Mouse (Mus musculus): ENCODE data around the gene Noxo1. TPM values are rescaled to one million over a fixed set of nuclear protein-coding genes. Genes with fewer than 3 reads are reported as not detected.
A peak's percentile ranks its signal among the peaks of the same experiment; 100 is the strongest.
"Not testable (repeated sequence)": the region's sequence is repeated elsewhere in the genome, so short reads cannot be mapped to it uniquely, and the experiment has no call there.

Gene Noxo1
- polyA plus RNA-seq, 1 experiment from 2014 or later = 2.0 TPM

DNA sequence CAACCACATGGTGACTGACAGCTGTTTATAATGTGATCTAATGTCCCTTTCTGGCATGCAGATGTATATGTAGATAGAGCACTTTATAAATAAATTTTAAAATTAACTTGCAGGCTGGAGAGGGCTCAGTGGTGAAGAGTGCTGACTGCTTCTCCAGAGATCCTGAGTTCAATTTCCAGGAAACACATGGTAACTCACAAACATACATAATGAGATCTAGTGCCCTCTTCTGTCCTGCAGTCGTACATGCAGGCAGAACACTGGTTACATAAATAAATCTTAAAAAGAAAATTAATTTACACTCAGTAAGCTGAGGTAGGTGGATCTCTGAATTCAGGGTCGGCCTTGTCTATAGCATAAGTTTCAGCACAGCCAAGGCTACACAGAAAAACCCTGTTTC, 12.6 kb downstream of the Noxo1 start:
- Histone ChIP-seq H3K4me2 (ENCODE audit: low read length) (no peak overlapping the region), H3K9ac (replicated peaks; ENCODE audit: low read depth, low read length) (no peak overlapping the region), H3K27ac (ENCODE audit: low read length) (no peak overlapping the region), H3K27me3 (replicated peaks; ENCODE audit: control insufficient read depth, insufficient read depth, low read length) (no peaks in the 10 kb centered on the region), H3K36me3 (ENCODE audit: control insufficient read depth, insufficient read depth) (peaks cover 8% of the 10 kb centered on the region), H3K4me1 (replicated peaks; ENCODE audit: control insufficient read depth, insufficient read depth, low read length) (peaks cover 16% of the 10 kb centered on the region), H3K4me3 (replicated peaks; ENCODE audit: low read length) (no peak overlapping the region), H3K9me3 (ENCODE audit: control insufficient read depth, low read length) (no peaks in the 10 kb centered on the region)
- no peak for ATAC-seq
- WGBS = 26% methylated on average over 2 of the region's 2 CpGs

DNA sequence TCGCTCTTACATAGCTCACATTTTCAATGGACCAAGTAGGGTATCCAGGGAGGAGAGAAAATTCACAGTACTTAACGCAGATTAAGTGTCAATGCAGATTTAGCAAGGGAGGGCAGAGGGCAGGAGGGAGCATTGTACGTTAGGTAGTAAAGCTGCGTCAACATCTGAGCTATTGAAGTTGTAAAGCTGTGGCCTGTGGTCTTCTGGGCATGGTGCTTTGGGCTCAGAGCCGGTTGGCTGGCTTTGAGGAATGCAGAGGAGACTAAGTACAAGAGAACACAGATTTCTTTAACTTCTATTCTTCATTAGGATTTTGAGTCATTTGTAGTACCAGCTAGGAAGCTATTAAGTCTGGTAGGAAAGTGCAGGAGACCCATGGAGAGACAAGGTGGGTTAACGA, 19.5 kb downstream of the Noxo1 start:
- 42% methylated on average over 6 of the region's 6 CpGs for WGBS
- no peak for ATAC-seq
- no peak overlapping the region for H3K4me3 ChIP-seq (replicated peaks; ENCODE audit: low read length)

DNA sequence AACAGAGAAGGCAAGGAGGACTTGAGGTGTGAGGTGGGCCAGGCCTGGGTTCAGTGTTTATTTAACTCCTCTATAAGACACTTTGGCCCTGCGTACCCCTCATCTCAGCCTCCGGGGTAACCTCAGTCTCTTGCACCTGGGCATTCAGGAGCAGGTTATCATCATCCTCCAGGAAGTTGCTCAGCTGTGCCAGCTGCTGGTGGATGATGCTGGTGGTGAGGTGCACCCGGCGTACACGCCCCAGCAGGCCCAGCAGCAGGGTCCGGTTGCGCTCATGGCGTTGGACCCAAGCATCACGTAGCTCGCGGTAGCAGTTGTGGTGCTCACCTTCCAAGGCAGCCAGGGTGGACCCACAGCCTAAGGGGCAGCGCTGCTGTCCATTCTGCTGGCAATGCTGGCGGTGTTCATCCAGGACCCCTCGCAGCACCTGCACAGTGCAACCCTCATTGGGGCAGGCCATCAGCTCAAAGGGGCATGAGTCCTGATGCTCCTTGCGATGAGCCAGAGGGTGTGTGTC, 20.2 kb downstream of the Noxo1 start:
- Histone ChIP-seq H3K36me3 (ENCODE audit: control insufficient read depth, insufficient read depth) (no peaks in the 10 kb centered on the region), H3K27me3 (replicated peaks; ENCODE audit: control insufficient read depth, insufficient read depth, low read length) (no peaks in the 10 kb centered on the region), H3K27ac (ENCODE audit: low read length) (no peak overlapping the region), H3K9me3 (ENCODE audit: control insufficient read depth, low read length) (no peaks in the 10 kb centered on the region), H3K9ac (replicated peaks; ENCODE audit: low read depth, low read length) (no peak overlapping the region), H3K4me3 (replicated peaks; ENCODE audit: low read length) (no peak overlapping the region), H3K4me2 (ENCODE audit: low read length) (no peak overlapping the region), H3K4me1 (replicated peaks; ENCODE audit: control insufficient read depth, insufficient read depth, low read length) (peaks cover 11% of the 10 kb centered on the region)
- WGBS = 97% methylated on average over 15 of the region's 15 CpGs
- ATAC-seq = no peak

More for the DNA sequence above, 19.5 kb downstream of the Noxo1 start:
- H3K4me1 ChIP-seq (replicated peaks; ENCODE audit: control insufficient read depth, insufficient read depth, low read length) = peaks cover 5% of the 10 kb centered on the region
- H3K9ac ChIP-seq (replicated peaks; ENCODE audit: low read depth, low read length) = no peak overlapping the region
- H3K9me3 ChIP-seq (ENCODE audit: control insufficient read depth, low read length) = no peaks in the 10 kb centered on the region
- H3K4me2 ChIP-seq (ENCODE audit: low read length) = no peak overlapping the region
- no peaks in the 10 kb centered on the region for H3K27me3 ChIP-seq (replicated peaks; ENCODE audit: control insufficient read depth, insufficient read depth, low read length)
- no peak overlapping the region for H3K27ac ChIP-seq (ENCODE audit: low read length)
- no peaks in the 10 kb centered on the region for H3K36me3 ChIP-seq (ENCODE audit: control insufficient read depth, insufficient read depth)

DNA sequence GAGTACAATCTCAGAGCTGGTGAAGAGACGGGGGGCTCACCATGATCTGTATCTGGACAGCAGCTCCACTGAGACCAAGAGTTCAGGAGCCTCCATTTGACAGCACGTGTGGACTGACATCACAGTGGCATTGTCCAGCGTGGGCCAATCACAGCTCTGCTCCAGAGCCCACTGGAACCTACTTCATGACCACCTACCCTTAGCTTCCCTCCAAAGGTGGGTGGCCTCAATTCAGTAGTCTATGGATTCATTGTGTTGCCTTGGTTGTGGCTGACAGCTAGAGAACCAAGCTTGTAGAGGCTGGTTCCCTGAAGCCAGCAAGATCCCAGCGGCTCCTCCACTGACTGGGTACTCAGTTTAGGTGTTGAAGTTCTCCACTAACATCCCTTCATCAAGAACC, 21.9 kb downstream of the Noxo1 start, which contains the start of the genes Rnf151 and Rps2:
Rnf151 (minus strand) TSS at position 121 of the 400 bp plus-strand sequence.
Rps2 (plus strand) TSS at position 174 of the 400 bp plus-strand sequence.
- H3K4me1 ChIP-seq (replicated peaks; ENCODE audit: control insufficient read depth, insufficient read depth, low read length) = peaks cover 25% of the 10 kb centered on the region
- no peak within 1 kb of the TSS for H3K27ac ChIP-seq (ENCODE audit: low read length)
- WGBS = 80% methylated on average over 4 of the region's 4 CpGs
- H3K4me2 ChIP-seq (ENCODE audit: low read length) = peak within 1 kb of the TSS; percentile 62
- no peaks in the 10 kb centered on the region for H3K9me3 ChIP-seq (ENCODE audit: control insufficient read depth, low read length)
- no peak for ATAC-seq
- peaks cover 7% of the 10 kb centered on the region for H3K36me3 ChIP-seq (ENCODE audit: control insufficient read depth, insufficient read depth)
- peak within 1 kb of the TSS; percentile 92 for H3K4me3 ChIP-seq (replicated peaks; ENCODE audit: low read length)
- H3K9ac ChIP-seq (replicated peaks; ENCODE audit: low read depth, low read length) = no peak within 1 kb of the TSS
- no peaks in the 10 kb centered on the region for H3K27me3 ChIP-seq (replicated peaks; ENCODE audit: control insufficient read depth, insufficient read depth, low read length)

DNA sequence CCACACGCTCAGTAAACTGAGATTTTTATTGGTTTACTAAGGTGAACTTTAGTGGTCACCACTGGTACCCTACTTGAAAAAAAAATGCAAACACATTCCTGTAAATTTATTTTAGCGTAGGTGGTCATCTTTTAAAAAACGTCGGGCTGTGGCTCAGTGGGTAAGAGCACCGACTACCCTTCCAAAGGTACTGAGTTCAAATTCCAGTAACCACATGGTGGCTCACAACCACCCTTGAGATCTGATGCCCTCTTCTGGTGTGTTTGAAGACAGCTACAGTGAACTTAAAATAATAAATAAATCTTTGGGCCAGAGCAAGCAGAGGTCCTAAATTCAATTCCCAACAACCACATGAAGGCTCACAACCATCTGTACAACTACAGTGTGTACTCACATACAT, 22.9 kb downstream of the Noxo1 start:
- Histone ChIP-seq H3K4me2 (ENCODE audit: low read length) (peak overlapping the region; percentile 62), H3K4me1 (replicated peaks; ENCODE audit: control insufficient read depth, insufficient read depth, low read length) (peaks cover 33% of the 10 kb centered on the region), H3K9ac (replicated peaks; ENCODE audit: low read depth, low read length) (peak overlapping the region; percentile 92), H3K4me3 (replicated peaks; ENCODE audit: low read length) (peak overlapping the region; percentile 92)
- ATAC-seq; H3K36me3 ChIP-seq (ENCODE audit: control insufficient read depth, insufficient read depth); H3K27ac ChIP-seq (ENCODE audit: low read length); H3K9me3 ChIP-seq (ENCODE audit: control insufficient read depth, low read length); H3K27me3 ChIP-seq (replicated peaks; ENCODE audit: control insufficient read depth, insufficient read depth, low read length): not testable (repeated sequence)
- 67% methylated on average over 5 of the region's 5 CpGs for WGBS

DNA sequence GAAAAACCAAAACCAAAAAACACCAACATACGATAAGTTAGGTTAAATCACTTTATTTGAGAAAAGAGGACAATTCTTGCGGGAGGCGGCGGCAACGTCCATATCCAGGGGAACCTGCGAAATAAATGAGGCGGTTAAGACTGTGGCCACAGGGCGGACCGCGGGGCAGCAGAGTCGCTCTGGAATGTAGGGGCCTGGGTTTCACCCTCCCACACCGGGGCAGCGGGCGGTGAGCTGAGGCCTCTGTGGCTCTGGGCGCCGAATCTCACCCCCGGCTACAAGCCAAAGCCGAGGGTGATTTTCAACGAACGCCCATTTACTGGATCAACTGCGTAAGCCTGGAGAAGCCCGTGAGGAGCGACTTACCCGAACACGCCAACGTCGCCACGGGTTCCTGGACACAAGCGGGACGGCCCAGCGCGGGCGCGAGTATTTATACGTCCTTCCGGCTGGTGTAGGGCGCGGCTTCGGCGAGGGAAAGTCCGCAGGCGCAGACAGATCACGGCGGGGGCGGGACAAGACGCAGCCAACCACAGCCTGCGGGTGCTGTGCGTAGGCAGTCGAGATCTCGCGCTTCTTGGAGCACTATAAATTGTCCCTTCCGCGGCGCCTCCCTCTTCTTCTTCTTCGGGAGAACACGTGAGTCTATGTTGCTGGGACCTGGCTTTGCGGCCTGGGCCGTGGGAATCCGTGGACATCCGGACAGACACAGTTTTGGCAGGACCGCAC, 23.6 kb downstream of the Noxo1 start:
- H3K27ac ChIP-seq (ENCODE audit: low read length) = peak overlapping the region; percentile 76
- H3K4me1 ChIP-seq (replicated peaks; ENCODE audit: control insufficient read depth, insufficient read depth, low read length) = peaks cover 33% of the 10 kb centered on the region
- peak overlapping the region; percentile 92 for H3K9ac ChIP-seq (replicated peaks; ENCODE audit: low read depth, low read length)
- peak overlapping the region; percentile 92 for H3K4me3 ChIP-seq (replicated peaks; ENCODE audit: low read length)
- H3K9me3 ChIP-seq (ENCODE audit: control insufficient read depth, low read length) = no peaks in the 10 kb centered on the region
- H3K4me2 ChIP-seq (ENCODE audit: low read length) = peak overlapping the region; percentile 80
- peak; percentile 99 for ATAC-seq
- H3K36me3 ChIP-seq (ENCODE audit: control insufficient read depth, insufficient read depth) = peaks cover 7% of the 10 kb centered on the region
- WGBS = under 1% methylated on average over 61 of the region's 61 CpGs
- H3K27me3 ChIP-seq (replicated peaks; ENCODE audit: control insufficient read depth, insufficient read depth, low read length) = no peaks in the 10 kb centered on the region

DNA sequence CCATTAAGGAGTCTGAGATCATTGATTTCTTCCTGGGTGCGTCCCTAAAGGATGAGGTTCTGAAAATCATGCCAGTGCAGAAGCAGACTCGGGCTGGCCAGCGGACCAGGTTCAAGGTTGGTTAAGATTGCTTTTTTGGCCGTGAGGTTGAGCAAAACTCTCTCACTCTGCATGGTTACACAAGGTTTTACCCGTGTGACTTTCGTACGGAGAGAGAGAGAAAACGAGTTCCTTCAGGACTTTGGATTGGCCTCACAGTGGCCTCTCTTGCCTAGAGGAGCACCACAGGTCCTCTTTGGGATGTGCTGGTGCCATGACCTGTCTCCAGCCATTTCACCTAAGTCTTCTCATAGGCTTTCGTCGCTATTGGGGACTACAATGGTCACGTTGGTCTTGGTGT, 24.6 kb downstream of the Noxo1 start:
- 2% methylated on average over 10 of the region's 11 CpGs for WGBS
- not testable (repeated sequence) for ATAC-seq; H3K9me3 ChIP-seq (ENCODE audit: control insufficient read depth, low read length); H3K36me3 ChIP-seq (ENCODE audit: control insufficient read depth, insufficient read depth); H3K27ac ChIP-seq (ENCODE audit: low read length); H3K27me3 ChIP-seq (replicated peaks; ENCODE audit: control insufficient read depth, insufficient read depth, low read length)
- peak overlapping the region; percentile 80 for H3K4me2 ChIP-seq (ENCODE audit: low read length)
- peak overlapping the region; percentile 70 for H3K9ac ChIP-seq (replicated peaks; ENCODE audit: low read depth, low read length)
- peaks cover 33% of the 10 kb centered on the region for H3K4me1 ChIP-seq (replicated peaks; ENCODE audit: control insufficient read depth, insufficient read depth, low read length)
- peak overlapping the region; percentile 92 for H3K4me3 ChIP-seq (replicated peaks; ENCODE audit: low read length)

DNA sequence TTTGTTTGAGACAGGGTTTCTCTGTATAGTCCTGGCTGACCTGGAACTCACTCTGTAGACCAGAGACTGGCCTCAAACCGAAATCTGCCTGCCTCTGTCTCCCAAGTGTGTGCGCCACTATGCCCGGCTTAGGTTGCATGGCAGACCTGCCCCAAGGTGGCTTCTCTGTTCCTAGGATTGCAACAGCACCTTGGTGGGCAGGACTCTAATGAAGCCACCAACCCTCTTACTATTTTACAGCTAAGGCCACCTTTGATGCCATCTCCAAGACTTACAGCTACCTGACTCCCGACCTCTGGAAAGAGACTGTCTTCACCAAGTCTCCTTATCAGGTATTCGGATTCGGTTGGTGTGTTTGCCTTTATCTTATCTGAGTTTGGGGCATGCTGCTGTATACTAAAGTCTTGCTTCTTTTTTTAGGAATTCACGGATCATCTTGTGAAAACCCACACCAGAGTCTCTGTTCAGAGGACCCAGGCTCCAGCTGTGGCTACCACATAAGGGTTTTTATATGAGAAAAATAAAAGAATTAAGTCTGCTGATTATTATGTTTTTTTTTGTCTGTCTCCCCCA, 25.4 kb downstream of the Noxo1 start:
- ATAC-seq; H3K36me3 ChIP-seq (ENCODE audit: control insufficient read depth, insufficient read depth); H3K9ac ChIP-seq (replicated peaks; ENCODE audit: low read depth, low read length); H3K27me3 ChIP-seq (replicated peaks; ENCODE audit: control insufficient read depth, insufficient read depth, low read length); H3K27ac ChIP-seq (ENCODE audit: low read length); H3K9me3 ChIP-seq (ENCODE audit: control insufficient read depth, low read length): not testable (repeated sequence)
- 72% methylated on average over 7 of the region's 7 CpGs for WGBS
- peaks cover 33% of the 10 kb centered on the region for H3K4me1 ChIP-seq (replicated peaks; ENCODE audit: control insufficient read depth, insufficient read depth, low read length)
- H3K4me2 ChIP-seq (ENCODE audit: low read length) = peak overlapping the region; percentile 30
- H3K4me3 ChIP-seq (replicated peaks; ENCODE audit: low read length) = 0 out of 2 replicates have a peak overlapping the region, but pooled peaks have one; percentile 12

DNA sequence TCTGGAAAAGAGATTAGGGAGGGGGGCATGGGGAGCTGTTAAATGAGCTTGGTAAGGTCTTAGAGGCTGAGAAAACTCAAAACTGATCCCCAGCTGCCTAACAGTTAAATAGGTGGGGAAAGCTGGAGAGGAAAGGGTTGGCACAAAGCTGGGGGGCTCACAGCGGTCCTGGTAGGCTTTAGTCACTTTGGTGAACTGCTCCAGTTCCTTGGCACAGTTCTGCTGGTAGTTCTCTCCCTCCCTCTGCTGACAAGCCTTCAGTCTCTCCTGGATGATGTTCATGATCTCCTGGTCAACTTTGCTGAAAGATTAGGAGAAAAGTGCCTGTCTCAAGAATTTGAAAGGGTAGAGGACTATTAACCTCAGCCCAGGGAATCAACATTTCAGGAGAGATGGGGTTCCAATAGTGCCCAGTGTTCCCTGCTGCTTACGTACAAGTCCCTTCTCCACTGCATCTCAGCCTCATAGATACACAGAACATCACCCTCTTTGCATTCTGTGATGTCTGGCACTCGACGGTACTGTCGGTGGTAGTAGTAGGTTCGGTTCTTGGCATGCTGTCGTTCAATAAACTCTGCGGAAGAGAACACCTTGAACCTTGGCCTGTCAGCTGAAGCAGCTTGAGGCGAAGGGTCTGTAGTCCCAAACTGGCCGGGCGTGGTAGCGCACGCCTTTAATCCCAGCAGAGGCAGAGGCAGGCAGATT, 26.3 kb downstream of the Noxo1 start:
- Histone ChIP-seq H3K4me1 (replicated peaks; ENCODE audit: control insufficient read depth, insufficient read depth, low read length) (peaks cover 33% of the 10 kb centered on the region), H3K9ac (replicated peaks; ENCODE audit: low read depth, low read length) (no peak overlapping the region), H3K27me3 (replicated peaks; ENCODE audit: control insufficient read depth, insufficient read depth, low read length) (0 out of 2 replicates have a peak, but pooled peaks cover 2% of the 10 kb centered on the region), H3K4me3 (replicated peaks; ENCODE audit: low read length) (no peak overlapping the region), H3K4me2 (ENCODE audit: low read length) (no peak overlapping the region), H3K9me3 (ENCODE audit: control insufficient read depth, low read length) (no peaks in the 10 kb centered on the region), H3K36me3 (ENCODE audit: control insufficient read depth, insufficient read depth) (peaks cover 7% of the 10 kb centered on the region), H3K27ac (ENCODE audit: low read length) (no peak overlapping the region)
- 35% methylated on average over 13 of the region's 13 CpGs for WGBS
- ATAC-seq = no peak
